Mouse (Mus musculus): ENCODE measurements around the gene Smg8.

GRCm38 (mm10) chr11:87060410-87060809 lies 26.2 kb downstream of the Smg8 start:
- TF ChIP-seq MYOG (IDR thresholded peaks at IDR 0.05; ENCODE audit: control insufficient read depth in 1 of 3, insufficient read depth in 1 of 3, insufficient read length in 2 of 3, low read depth in 2 of 3) = no peak
- no peak for TF ChIP-seq USF1 (IDR thresholded peaks at IDR 0.05; ENCODE audit: low read depth)
- TF ChIP-seq TCF3 (IDR thresholded peaks at IDR 0.05; ENCODE audit: insufficient read length, low read depth) = no peak

Data from myocyte (in vitro differentiated cells).